Mouse (Mus musculus) R1 (cell line): Measurements from ENCODE around the gene Slc22a5.

ENCODE experiments used
- DNase-seq: peaks from one replicate; pipeline ENCODE4 v3.0.0-alpha.2; 2018; ENCODE audit warnings: low read depth, low spot score

Slc22a5 gene

DNA sequence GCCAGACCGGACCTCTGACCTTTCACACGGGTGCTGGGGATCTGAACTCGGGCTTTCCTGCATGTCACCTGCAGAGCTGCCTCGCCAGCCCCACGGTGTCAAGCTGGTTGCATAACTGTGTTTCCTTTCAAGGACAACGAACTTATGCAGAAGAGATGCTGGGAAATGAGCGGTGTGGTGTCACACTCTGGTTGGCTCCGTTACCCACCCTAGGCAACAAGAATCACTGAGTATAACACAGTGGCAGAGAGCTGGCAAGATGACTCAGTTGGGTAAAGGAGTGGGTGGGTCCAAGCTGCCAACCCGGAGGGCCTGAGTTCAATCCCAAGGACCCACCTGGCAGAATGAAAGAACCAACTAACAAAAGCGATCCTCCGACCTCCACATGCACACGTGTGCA lies 49.9 kb downstream of the Slc22a5 start:
- no peak for DNase-seq

- no peak for DNase-seq
Observed at GRCm38 (mm10) chr11:53839663-53840642, 51.5 kb downstream of the Slc22a5 start.

- no peak for DNase-seq
Observed at GRCm38 (mm10) chr11:53839147-53839546, 52.3 kb downstream of the Slc22a5 start.

DNA sequence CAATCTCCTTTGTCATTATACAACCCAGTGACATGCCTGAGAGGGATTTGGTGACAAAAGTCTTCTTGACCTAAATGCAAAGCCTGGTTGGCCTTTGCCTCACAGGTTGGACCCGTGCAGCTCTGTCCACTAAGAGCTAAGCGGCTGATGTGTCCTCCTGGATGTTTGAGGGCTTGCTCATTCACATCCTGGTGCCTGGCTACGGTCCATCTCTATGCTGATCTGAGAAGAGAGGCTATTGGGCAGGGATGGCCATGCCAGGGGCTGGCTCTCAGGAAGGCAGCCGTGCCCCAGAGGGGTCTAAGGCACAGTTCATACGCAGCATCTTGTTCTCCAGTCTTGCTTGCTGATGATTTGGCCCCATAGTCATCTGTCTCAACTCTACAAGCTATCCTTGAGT lies 53.7 kb downstream of the Slc22a5 start:
- DNase-seq, result no peak

- DNase-seq, result no peak
Observed at GRCm38 (mm10) chr11:53835379-53836010, 56.0 kb downstream of the Slc22a5 start.

GRCm38 (mm10) chr11:53825409-53825808 lies 66.1 kb downstream of the Slc22a5 start:
- no peak for DNase-seq

DNA sequence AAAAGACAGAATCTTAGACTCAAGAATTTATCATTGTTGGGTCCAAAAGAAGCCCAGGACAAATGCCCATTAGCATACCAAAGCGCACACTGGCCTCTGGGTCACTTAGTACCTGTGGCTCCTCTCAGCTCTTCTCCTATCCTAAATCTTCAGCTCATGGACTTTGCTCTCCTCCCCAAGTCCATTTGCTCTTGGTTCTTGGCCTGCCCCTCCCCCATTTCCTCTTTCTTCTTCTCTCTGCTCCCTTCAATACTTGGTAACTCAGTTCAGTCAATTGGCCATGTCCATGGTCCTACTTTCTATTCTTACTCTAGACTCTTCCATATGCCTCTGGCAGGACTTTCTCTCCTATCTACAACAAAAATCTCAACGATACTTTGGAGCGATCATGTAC lies 69.5 kb downstream of the Slc22a5 start:
- DNase-seq, result no peak

GRCm38 (mm10) chr11:53821230-53821944 lies 70.1 kb downstream of the Slc22a5 start:
- DNase-seq, result no peak

DNA sequence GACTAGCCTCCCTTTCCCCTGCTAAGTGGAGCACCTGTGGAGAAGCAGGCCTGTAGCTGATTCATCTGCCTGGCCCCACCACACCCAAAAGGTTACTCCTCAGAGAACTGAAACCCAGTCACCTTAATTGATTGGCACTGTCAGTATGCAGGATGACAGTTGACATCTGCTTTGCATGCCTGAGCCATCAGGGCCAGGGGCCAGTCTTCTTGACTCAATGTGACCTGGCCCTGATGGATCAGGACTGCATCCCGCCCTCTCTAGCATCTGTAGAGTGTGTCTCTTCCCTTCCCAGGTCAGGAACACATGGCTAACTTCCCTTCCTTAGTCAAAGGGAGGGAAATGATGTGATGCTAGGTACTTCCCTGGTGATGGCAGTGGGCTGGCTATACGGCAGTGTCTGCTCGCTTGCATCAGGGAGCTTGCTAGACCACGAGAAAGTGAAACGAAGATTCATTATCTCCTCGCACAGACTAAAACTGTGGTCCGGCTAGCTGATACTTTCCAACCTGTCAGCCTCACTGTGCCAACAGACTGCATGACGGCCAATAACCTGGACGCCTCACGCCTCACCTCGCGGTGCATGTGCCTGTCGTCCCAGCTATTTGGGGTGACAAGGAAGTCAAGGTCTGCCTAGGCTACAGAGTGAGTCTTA lies 70.8 kb downstream of the Slc22a5 start:
- no peak for DNase-seq

DNA sequence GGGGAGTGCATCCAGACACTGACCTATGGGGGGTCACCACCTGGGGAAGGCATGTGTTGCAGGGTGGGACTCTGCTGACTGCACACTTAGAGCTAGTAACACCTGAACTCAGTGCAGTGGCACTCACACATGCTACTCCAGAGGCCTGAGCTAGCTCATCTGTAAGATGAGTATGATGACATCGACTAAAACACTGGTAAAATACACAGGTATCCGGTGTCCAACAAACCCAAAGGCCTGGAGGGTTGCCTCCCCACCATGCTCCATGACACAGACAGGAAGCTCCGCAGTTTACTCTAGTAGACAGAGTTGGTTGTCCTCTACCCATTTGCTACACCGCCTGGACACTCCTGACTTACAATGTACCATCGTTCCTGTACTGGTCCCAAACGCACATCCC lies 71.9 kb downstream of the Slc22a5 start:
- no peak for DNase-seq

DNA sequence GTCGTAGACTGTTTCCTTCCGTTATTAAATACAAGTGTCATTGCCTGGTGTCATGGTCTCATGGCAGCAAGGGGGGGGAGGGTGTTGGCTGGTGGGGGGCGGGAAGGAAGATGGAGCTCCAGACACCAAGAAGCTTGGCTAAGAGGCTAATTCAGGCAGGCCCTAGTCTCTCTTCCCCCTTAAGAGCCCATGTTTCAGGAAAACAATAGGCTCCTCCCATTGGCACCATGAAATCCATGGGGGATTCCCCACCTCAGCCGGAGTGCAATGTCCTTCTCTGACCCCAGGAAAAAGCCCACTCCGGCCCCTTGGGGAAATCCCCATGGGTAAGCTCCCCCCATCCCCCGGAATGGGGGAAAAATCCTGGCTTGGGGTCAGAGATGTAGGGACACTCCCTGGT lies 72.7 kb downstream of the Slc22a5 start:
- no peak for DNase-seq

DNA sequence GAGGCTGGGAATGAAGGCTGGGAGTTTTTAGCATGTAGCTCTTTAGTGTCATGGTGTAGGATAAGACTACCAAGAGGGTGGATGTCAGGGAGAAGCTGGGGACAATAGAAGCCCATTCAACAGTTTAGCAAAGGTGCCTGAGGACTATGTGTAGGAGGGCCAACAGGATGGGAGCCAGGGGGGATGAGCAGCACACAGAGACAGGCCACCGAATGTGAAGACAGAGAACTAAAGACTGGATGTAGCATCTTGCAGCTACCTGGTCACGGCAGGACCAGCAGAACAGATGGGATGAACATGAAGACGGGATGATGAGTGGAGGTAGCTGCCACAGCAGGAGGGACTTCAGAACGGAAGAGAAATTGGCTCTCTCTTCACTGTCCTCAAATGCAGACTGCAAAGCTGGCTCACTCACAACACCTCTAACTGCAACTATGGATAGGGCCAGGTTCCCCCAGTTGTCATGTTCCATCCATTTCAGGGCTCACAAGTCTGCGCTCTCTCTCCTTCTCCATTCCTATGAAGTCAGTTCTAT lies 74.6 kb downstream of the Slc22a5 start:
- DNase-seq, result no peak

DNA sequence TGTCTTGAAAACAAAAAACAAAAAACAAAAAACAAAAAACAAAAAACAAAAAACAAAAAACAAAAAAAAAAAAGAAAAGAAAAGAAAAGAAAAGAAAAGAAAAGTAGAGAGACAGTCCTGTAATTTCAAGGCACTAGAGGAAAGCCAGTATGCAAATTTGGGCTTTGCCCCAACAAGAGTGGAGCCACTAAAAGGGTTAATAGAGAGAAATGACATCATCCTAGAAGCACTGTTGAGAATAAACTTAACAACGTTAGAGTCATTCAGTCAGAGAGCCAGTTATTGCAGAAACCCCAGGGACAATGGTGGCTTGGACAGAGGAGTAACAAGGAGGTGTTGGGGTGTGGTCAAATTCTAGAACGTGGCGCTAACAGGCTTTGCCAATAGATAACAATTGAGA lies 76.7 kb downstream of the Slc22a5 start:
- no peak for DNase-seq
